Mouse (Mus musculus) stomach, embryonic 16.5 days (tissue): ENCODE measurements at regions not wholly inside any gene's neighbourhood (a gene's known extent, or its start where the extent isn't known, plus 50 kb on each side); places are given as distances from the start of the nearest gene placed in this dataset.

ENCODE experiments used
- ATAC-seq: fragments of 200-750 bp; cut with Nextera tagmentation; 2 replicates; pipeline ENCODE4 v1.8.0; 2017; ENCODE audit warnings: moderate number of reproducible peaks, moderate TSS enrichment; ENCODE audit not compliant: insufficient read depth, low FRiP score
- H3K27ac ChIP-seq: fragments of 300-500 bp; sonication (generic); 2 replicates; pipeline ENCODE4 v1.5.1; 2014; ENCODE audit warnings: low read length
- H3K27me3 ChIP-seq: fragments of 300-500 bp; sonication (generic); 2 replicates; pipeline ENCODE4 v1.6.1; 2014; ENCODE audit warnings: low read length, control low read depth, mixed read lengths; ENCODE audit not compliant: control insufficient read depth, insufficient read depth
- H3K36me3 ChIP-seq: fragments of 300-500 bp; sonication (generic); 2 replicates; pipeline ENCODE4 v1.6.1; 2014; ENCODE audit warnings: low read length; ENCODE audit not compliant: control insufficient read depth, insufficient read depth
- H3K4me1 ChIP-seq: fragments of 300-500 bp; sonication (generic); 2 replicates; pipeline ENCODE4 v1.6.1; 2014; ENCODE audit warnings: low read length, control low read depth, mixed read lengths; ENCODE audit not compliant: control insufficient read depth, insufficient read depth
- H3K4me2 ChIP-seq: fragments of 300-500 bp; sonication (generic); 2 replicates; pipeline ENCODE4 v1.6.1; 2014; ENCODE audit warnings: low read depth, low read length, mixed read lengths
- H3K4me3 ChIP-seq: fragments of 300-500 bp; sonication (generic); replicated peaks from 2 replicates; pipeline ENCODE4 v1.5.1; 2014; ENCODE audit warnings: mild to moderate bottlenecking, low read length
- H3K9ac ChIP-seq: fragments of 300-500 bp; sonication (generic); 2 replicates; pipeline ENCODE4 v1.6.1; 2014; ENCODE audit warnings: low read length
- H3K9me3 ChIP-seq: fragments of 300-500 bp; sonication (generic); replicated peaks from 2 replicates; pipeline ENCODE4 v1.6.1; 2016; ENCODE audit warnings: low read length, control low read depth; ENCODE audit not compliant: control insufficient read depth
- WGBS: fragments of 180-500 bp; shearing (Covaris S2); extraction: QIAGEN DNeasy Blood & Tissue Kit; methylation state at CpG from one replicate; pipeline ENCODE4 v1.1.7; 2014; 5-methylcytosine and 5-hydroxymethylcytosine counted together

GRCm38 (mm10) chr5:96941518-96941917 lies 56.0 kb upstream of the Bmp2k start:
- WGBS: 82% methylated on average over 2 of the region's 2 CpGs

More at GRCm38 (mm10) chr5:96941518-96941917, 56.0 kb upstream of the Bmp2k start:
- Histone ChIP-seq H3K9ac (no peak overlapping the region), H3K4me2 (no peak overlapping the region), H3K4me1 (peaks cover 16% of the 10 kb centered on the region), H3K36me3 (no peaks in the 10 kb centered on the region), H3K27me3 (no peaks in the 10 kb centered on the region), H3K9me3 (no peaks in the 10 kb centered on the region), H3K27ac (peak overlapping the region; percentile 66; the same call in 1 of the 2 replicates), H3K4me3 (no peak overlapping the region)
- ATAC-seq: no peak
